Mouse (Mus musculus): Measurements from ENCODE around the gene Gm44805. TPM values are rescaled to one million over a fixed set of nuclear protein-coding genes. Genes with fewer than 3 reads are reported as not detected.

The Gm44805 gene
- polyA plus RNA-seq, 1 experiment from 2014 or later: not detected

DNA sequence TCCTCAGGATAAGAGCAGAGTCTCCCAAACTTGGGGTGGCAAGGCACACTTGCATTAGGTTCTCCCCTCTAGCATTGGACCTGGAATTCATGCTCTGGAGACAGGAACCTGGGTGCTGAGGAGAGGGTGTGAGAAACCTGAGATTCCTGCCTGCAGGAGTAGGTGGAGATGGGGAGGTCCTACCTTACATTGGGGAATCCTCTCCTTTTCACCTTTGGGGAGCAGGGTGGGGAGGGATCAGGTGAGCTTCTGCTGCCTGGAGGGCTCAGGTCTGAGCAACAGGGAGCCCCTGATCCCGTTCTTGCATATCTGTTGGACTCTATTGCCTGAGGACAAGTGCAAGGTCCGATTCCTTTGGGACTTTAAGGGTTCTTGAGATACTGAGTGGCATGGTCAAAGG lies 35.6 kb upstream of the Gm44805 start:
- H3K9me3 ChIP-seq (ENCODE audit: control insufficient read depth, low read length): peaks cover 15% of the 10 kb centered on the region
- peak overlapping the region; percentile 77 for H3K4me2 ChIP-seq (ENCODE audit: low read length)
- H3K4me3 ChIP-seq (ENCODE audit: control insufficient read depth in 1 of 2, insufficient read depth in 1 of 2, low read depth in 1 of 2, low read length in 2 of 2): no peak overlapping the region
- peaks cover 63% of the 10 kb centered on the region for H3K36me3 ChIP-seq (ENCODE audit: control insufficient read depth, insufficient read depth, low read length)
- peak overlapping the region in 1 of 2 experiments; percentile 75; a peak in 1 of 4 replicates for H3K27ac ChIP-seq (replicated peaks in 1 of 2; ENCODE audit: control insufficient read depth in 1 of 2, insufficient read depth in 1 of 2, low read depth in 2 of 2, low read length in 2 of 2)
- no peaks in the 10 kb centered on the region for H3K27me3 ChIP-seq (ENCODE audit: control insufficient read depth, insufficient read depth, low read length)
- no peak for ATAC-seq (ENCODE audit: insufficient number of reproducible peaks, insufficient read depth, low FRiP score, low read depth)
- H3K4me1 ChIP-seq (ENCODE audit: control insufficient read depth in 2 of 2, insufficient read depth in 2 of 2, low read length in 2 of 2): peaks cover 3 to 19% of the 10 kb centered on the region in 2 experiments
- peak overlapping the region; percentile 45; the same call in 1 of the 2 replicates for H3K9ac ChIP-seq (ENCODE audit: low read length)
- WGBS: 96% methylated on average over 2 of the region's 2 CpGs

DNA sequence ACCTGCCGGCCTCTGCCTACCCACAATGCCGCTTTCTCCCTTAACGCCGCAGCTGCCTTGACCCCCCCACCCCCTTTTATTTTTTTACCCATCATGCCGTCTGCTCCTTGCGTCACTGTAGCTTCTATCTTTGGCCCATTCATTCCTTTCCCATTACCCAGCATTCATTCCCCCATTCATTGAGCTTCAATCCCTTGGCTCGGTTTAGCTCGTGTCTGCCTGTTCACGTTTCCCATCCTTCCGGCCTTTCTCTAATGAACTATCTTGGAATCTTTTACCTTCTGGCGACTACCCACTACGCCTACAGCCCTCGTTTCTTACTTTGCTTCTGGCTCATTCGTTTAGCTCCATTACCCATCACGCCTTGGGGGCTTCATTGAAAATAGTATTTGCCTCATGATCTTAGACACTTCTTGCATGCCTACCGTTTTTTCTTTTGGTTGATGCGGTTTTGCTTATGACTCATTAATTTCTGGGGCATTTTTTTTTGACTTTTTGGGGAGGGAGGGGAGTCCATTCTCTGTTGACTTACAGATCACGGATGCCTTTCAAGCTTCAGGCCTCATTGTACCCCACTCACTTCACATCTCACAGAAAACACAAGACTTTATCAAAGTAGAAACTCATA lies 34.9 kb upstream of the Gm44805 start:
- Histone ChIP-seq H3K4me2 (ENCODE audit: low read length) (peak overlapping the region; percentile 77), H3K9me3 (ENCODE audit: control insufficient read depth, low read length) (peaks cover 8% of the 10 kb centered on the region), H3K27ac (replicated peaks in 1 of 2; ENCODE audit: control insufficient read depth in 1 of 2, insufficient read depth in 1 of 2, low read depth in 2 of 2, low read length in 2 of 2) (peak overlapping the region; percentile 60 to 75), H3K36me3 (ENCODE audit: control insufficient read depth, insufficient read depth, low read length) (peaks cover 68% of the 10 kb centered on the region), H3K9ac (ENCODE audit: low read length) (peak overlapping the region; percentile 45), H3K27me3 (ENCODE audit: control insufficient read depth, insufficient read depth, low read length) (no peaks in the 10 kb centered on the region), H3K4me1 (ENCODE audit: control insufficient read depth in 2 of 2, insufficient read depth in 2 of 2, low read length in 2 of 2) (peaks cover 3 to 19% of the 10 kb centered on the region in 2 experiments), H3K4me3 (ENCODE audit: control insufficient read depth in 1 of 2, insufficient read depth in 1 of 2, low read depth in 1 of 2, low read length in 2 of 2) (peak overlapping the region; percentile 33 to 44)
- WGBS: 6% methylated on average over 18 of the region's 18 CpGs
- no peak for ATAC-seq (ENCODE audit: insufficient number of reproducible peaks, insufficient read depth, low FRiP score, low read depth)

DNA sequence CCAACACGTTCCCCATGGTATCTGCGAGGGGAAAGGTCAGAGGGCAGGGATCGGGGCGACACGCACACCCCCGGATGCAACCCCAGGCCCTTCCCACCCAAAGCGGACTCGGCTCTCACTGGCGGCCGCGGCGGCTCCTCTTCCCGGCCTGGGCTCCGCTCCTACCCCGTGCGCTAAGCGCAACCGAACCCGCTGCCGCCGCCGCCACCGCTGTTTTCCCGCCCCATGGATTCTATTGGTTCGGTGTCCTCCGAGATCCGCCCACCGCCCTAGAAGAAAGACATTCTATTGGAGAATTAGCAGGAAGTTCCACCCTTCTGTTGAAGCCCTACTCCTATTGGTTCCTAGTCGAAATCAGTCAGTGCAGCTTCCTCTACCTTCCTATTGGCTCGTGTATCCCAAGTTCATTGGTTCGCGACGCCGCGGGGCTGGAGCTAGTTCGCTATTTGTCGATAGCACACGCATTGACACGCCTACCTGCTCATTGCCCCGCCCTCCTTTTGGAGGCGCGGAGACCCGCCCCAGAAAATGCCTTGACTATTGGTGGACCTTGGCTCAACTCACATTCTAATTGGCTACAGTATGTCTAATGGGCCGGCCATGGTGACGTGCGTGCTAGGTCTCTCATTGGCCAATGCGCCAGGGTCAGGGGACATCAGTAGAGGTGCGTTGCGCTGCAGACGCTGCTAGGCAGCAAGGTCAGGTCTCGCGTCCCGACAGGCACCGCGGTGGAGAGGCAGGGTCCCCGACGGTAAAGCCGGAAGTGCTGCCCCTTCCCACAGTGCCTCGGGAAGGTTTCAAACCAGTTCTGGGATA lies 34.2 kb upstream of the Gm44805 start, which contains the start of gene Tomm40:
Gene Tomm40, minus strand, starts transcription at position 200 of the 816 bp plus-strand sequence.
- H3K4me3 ChIP-seq (ENCODE audit: control insufficient read depth in 1 of 2, insufficient read depth in 1 of 2, low read depth in 1 of 2, low read length in 2 of 2): peak within 1 kb of the TSS; percentile 89 to 98
- H3K9ac ChIP-seq (ENCODE audit: low read length): peak within 1 kb of the TSS; percentile 95
- peak; percentile 99 for ATAC-seq (ENCODE audit: insufficient number of reproducible peaks, insufficient read depth, low FRiP score, low read depth)
- WGBS: 0% methylated on average over 58 of the region's 59 CpGs
- peak within 1 kb of the TSS; percentile 80 to 81 for H3K27ac ChIP-seq (replicated peaks in 1 of 2; ENCODE audit: control insufficient read depth in 1 of 2, insufficient read depth in 1 of 2, low read depth in 2 of 2, low read length in 2 of 2)
- H3K36me3 ChIP-seq (ENCODE audit: control insufficient read depth, insufficient read depth, low read length): peaks cover 68% of the 10 kb centered on the region
- peaks cover 1% of the 10 kb centered on the region; the same call in 1 of the 2 replicates for H3K9me3 ChIP-seq (ENCODE audit: control insufficient read depth, low read length)
- peaks cover 3 to 19% of the 10 kb centered on the region in 2 experiments for H3K4me1 ChIP-seq (ENCODE audit: control insufficient read depth in 2 of 2, insufficient read depth in 2 of 2, low read length in 2 of 2)
- H3K27me3 ChIP-seq (ENCODE audit: control insufficient read depth, insufficient read depth, low read length): no peaks in the 10 kb centered on the region
- peak within 1 kb of the TSS; percentile 77 for H3K4me2 ChIP-seq (ENCODE audit: low read length)

DNA sequence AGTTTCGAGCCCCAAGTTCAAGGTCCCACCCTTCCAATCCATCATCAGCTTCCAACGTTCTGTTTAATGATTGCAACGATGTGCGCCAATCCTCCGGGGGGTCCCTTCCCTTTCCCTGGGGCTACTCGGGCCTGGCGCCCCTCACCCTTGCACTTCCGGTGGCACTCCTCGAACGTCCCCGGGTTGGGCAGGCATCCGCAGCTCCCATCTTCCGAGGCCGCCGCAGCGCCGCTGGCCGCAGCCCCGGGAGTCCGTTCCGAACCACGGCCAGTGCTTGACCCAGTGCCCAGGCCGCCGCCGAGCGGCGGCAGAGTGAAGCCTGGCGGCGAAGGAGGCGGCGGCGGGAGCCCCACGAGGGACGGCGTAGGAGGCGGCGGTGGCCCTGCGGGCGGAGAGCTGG lies 33.6 kb upstream of the Gm44805 start:
- Histone ChIP-seq H3K9ac (ENCODE audit: low read length) (peak overlapping the region; percentile 95), H3K4me3 (ENCODE audit: control insufficient read depth in 1 of 2, insufficient read depth in 1 of 2, low read depth in 1 of 2, low read length in 2 of 2) (peak overlapping the region; percentile 89 to 98), H3K4me2 (ENCODE audit: low read length) (peak overlapping the region; percentile 71), H3K9me3 (ENCODE audit: control insufficient read depth, low read length) (no peaks in the 10 kb centered on the region), H3K27me3 (ENCODE audit: control insufficient read depth, insufficient read depth, low read length) (no peaks in the 10 kb centered on the region), H3K36me3 (ENCODE audit: control insufficient read depth, insufficient read depth, low read length) (peaks cover 70% of the 10 kb centered on the region), H3K4me1 (ENCODE audit: control insufficient read depth in 2 of 2, insufficient read depth in 2 of 2, low read length in 2 of 2) (peaks cover 3 to 19% of the 10 kb centered on the region in 2 experiments), H3K27ac (replicated peaks in 1 of 2; ENCODE audit: control insufficient read depth in 1 of 2, insufficient read depth in 1 of 2, low read depth in 2 of 2, low read length in 2 of 2) (peak overlapping the region; percentile 80 to 81)
- ATAC-seq (ENCODE audit: insufficient number of reproducible peaks, insufficient read depth, low FRiP score, low read depth): no peak
- WGBS: under 1% methylated on average over 31 of the region's 39 CpGs

DNA sequence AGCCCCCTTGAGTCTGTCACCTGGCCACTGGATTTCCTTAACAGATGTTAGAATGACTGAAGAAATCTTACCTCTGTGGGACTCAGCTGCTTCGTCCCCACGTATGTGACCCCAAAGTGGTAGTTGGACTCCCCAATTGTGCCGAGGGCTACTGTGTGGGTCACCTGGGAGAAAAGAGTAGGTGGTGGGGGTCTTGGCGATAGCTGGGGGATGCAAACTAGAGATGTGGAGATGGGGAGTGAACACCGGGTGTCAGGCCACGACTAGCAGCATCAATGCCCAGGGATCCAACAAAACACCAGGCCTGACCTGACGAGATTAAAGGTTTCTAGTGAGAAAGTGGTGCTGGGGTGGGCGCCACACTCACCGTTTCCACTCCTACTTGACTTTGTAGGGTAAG lies 32.4 kb upstream of the Gm44805 start:
- H3K9me3 ChIP-seq (ENCODE audit: control insufficient read depth, low read length): no peaks in the 10 kb centered on the region
- no peak for ATAC-seq (ENCODE audit: insufficient number of reproducible peaks, insufficient read depth, low FRiP score, low read depth)
- no peak overlapping the region for H3K27ac ChIP-seq (replicated peaks in 1 of 2; ENCODE audit: control insufficient read depth in 1 of 2, insufficient read depth in 1 of 2, low read depth in 2 of 2, low read length in 2 of 2)
- peaks cover 3 to 19% of the 10 kb centered on the region in 2 experiments for H3K4me1 ChIP-seq (ENCODE audit: control insufficient read depth in 2 of 2, insufficient read depth in 2 of 2, low read length in 2 of 2)
- H3K36me3 ChIP-seq (ENCODE audit: control insufficient read depth, insufficient read depth, low read length): peaks cover 70% of the 10 kb centered on the region
- no peak overlapping the region for H3K4me2 ChIP-seq (ENCODE audit: low read length)
- H3K27me3 ChIP-seq (ENCODE audit: control insufficient read depth, insufficient read depth, low read length): no peaks in the 10 kb centered on the region
- 88% methylated on average over 9 of the region's 9 CpGs for WGBS
- H3K9ac ChIP-seq (ENCODE audit: low read length): no peak overlapping the region
- no peak overlapping the region for H3K4me3 ChIP-seq (ENCODE audit: control insufficient read depth in 1 of 2, insufficient read depth in 1 of 2, low read depth in 1 of 2, low read length in 2 of 2)

DNA sequence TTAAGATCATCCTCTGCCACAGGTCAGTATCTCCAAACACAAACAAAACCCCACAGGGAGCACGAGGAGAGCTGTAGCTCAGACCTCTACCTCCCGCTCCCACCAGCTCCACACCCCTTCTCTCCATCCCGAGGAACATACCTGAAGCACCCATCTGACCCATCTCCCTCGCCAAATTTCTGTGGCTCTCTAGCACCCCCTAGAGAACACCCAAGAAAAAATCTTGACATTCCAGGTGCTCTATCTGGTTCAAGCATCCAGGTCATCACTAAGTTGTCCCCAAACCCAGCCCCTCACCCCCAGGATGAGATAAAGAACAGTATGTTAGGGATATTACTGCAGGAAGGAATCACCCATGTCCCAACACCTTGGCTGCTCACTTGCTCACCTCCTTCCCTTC lies 32.0 kb upstream of the Gm44805 start:
- H3K36me3 ChIP-seq (ENCODE audit: control insufficient read depth, insufficient read depth, low read length): peaks cover 69% of the 10 kb centered on the region
- ATAC-seq (ENCODE audit: insufficient number of reproducible peaks, insufficient read depth, low FRiP score, low read depth): no peak
- peaks cover 3 to 19% of the 10 kb centered on the region in 2 experiments for H3K4me1 ChIP-seq (ENCODE audit: control insufficient read depth in 2 of 2, insufficient read depth in 2 of 2, low read length in 2 of 2)
- no peak overlapping the region for H3K27ac ChIP-seq (replicated peaks in 1 of 2; ENCODE audit: control insufficient read depth in 1 of 2, insufficient read depth in 1 of 2, low read depth in 2 of 2, low read length in 2 of 2)
- H3K27me3 ChIP-seq (ENCODE audit: control insufficient read depth, insufficient read depth, low read length): no peaks in the 10 kb centered on the region
- H3K9me3 ChIP-seq (ENCODE audit: control insufficient read depth, low read length): no peaks in the 10 kb centered on the region
- no peak overlapping the region for H3K9ac ChIP-seq (ENCODE audit: low read length)
- no peak overlapping the region for H3K4me2 ChIP-seq (ENCODE audit: low read length)
- no peak overlapping the region for H3K4me3 ChIP-seq (ENCODE audit: control insufficient read depth in 1 of 2, insufficient read depth in 1 of 2, low read depth in 1 of 2, low read length in 2 of 2)
- 53% methylated on average over 4 of the region's 4 CpGs for WGBS

DNA sequence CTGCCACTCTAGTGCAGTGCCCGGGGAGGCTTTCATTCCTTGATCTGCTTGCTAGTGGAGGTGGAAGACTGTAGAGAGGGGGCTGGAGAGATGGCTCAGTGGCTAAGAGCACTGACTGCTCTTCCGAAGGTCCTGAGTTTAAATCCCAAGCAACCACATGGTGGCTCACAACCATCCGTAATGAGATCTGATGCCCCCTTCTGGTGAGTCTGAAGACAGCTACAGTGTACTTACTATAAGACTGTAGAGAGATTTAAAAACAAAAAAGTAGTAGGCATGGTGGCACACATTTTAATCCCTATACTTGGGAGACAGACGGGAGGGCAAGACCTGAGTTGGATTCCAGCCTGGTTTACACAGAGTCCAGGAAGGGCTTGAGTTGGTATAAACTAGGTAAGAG lies 31.2 kb upstream of the Gm44805 start:
- no peak overlapping the region for H3K27ac ChIP-seq (replicated peaks in 1 of 2; ENCODE audit: control insufficient read depth in 1 of 2, insufficient read depth in 1 of 2, low read depth in 2 of 2, low read length in 2 of 2)
- H3K9ac ChIP-seq (ENCODE audit: low read length): no peak overlapping the region
- no peak overlapping the region for H3K4me3 ChIP-seq (ENCODE audit: control insufficient read depth in 1 of 2, insufficient read depth in 1 of 2, low read depth in 1 of 2, low read length in 2 of 2)
- no peak overlapping the region for H3K4me2 ChIP-seq (ENCODE audit: low read length)
- no peaks in the 10 kb centered on the region for H3K9me3 ChIP-seq (ENCODE audit: control insufficient read depth, low read length)
- H3K4me1 ChIP-seq (ENCODE audit: control insufficient read depth in 2 of 2, insufficient read depth in 2 of 2, low read length in 2 of 2): peaks cover 3 to 19% of the 10 kb centered on the region in 2 experiments
- peaks cover 71% of the 10 kb centered on the region for H3K36me3 ChIP-seq (ENCODE audit: control insufficient read depth, insufficient read depth, low read length)
- no peak for ATAC-seq (ENCODE audit: insufficient number of reproducible peaks, insufficient read depth, low FRiP score, low read depth)
- 76% methylated on average over 4 of the region's 4 CpGs for WGBS
- no peaks in the 10 kb centered on the region for H3K27me3 ChIP-seq (ENCODE audit: control insufficient read depth, insufficient read depth, low read length)

Measured in heart, embryonic 14.5 days (tissue).